Mouse (Mus musculus) adrenal gland, adult (tissue): ENCODE results near the gene Cspg5.

Source experiments
- DNase-seq, 2 experiments: peaks; one replicate each; pipeline ENCODE4 v3.0.0; 2022 to 2023; ENCODE audit warnings: low spot score in 1 of 2; ENCODE audit not compliant: inconsistent age in 2 of 2

Gene Cspg5

GRCm38 (mm10) chr9:110249823-110250543 is 6.4 kb downstream of the Cspg5 start:
- peak; percentile 23 to 69 for DNase-seq

GRCm38 (mm10) chr9:110250776-110251175 is 7.2 kb downstream of the Cspg5 start:
- no peak for DNase-seq

- no peak for DNase-seq
Measured at GRCm38 (mm10) chr9:110255407-110256019, 11.9 kb downstream of the Cspg5 start.

DNA sequence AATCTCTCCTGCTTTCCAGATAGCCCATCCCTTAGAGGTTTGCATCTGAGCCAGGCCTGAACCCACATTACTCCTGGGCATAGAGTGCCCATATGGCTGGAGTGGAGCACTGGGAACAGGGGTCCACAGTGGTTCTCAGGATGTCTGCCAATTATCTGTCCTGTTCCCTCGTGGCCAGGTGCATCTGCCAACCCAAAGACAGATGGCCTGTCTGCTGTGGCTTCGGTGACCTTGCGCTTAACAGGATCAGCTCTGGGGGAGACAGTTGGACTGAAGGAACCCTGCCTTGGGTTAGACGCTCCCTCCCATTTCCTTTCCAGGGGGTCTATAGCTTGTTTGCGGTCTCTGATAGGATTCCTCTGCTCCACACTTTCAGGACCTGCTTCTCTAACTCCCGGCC is 15.1 kb downstream of the Cspg5 start:
- DNase-seq = no peak

- DNase-seq = no peak
Measured at GRCm38 (mm10) chr9:110259118-110259517, 15.5 kb downstream of the Cspg5 start.

DNA sequence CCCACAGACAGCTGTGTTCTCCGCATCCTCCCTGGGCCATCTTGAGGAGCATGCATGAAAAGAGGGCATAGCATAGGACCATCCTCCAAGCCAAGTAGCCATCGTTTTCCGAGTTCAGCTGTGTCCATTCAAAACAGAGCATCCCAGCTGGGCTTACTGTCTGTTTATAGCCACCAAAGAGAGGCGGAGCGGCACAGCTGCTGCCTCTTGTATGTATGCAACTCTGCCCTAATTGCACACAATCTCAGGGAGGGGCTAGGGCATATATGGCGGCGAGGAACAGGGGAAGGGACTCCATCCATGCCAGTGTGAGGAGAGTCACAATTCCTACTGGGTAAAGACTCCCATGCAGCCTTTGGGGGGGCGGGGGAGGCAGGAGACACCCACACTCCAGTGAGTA is 19.6 kb downstream of the Cspg5 start:
- DNase-seq = no peak

GRCm38 (mm10) chr9:110264991-110265390 is 21.4 kb downstream of the Cspg5 start:
- DNase-seq = no peak

GRCm38 (mm10) chr9:110268416-110268815 is 24.8 kb downstream of the Cspg5 start:
- no peak for DNase-seq

GRCm38 (mm10) chr9:110272330-110272729 is 28.7 kb downstream of the Cspg5 start:
- no peak for DNase-seq

GRCm38 (mm10) chr9:110273507-110273906 is 29.9 kb downstream of the Cspg5 start:
- DNase-seq = no peak

- peak in 1 of 2 experiments; percentile 54 for DNase-seq
Measured at GRCm38 (mm10) chr9:110275882-110276281, 32.3 kb downstream of the Cspg5 start.

DNA sequence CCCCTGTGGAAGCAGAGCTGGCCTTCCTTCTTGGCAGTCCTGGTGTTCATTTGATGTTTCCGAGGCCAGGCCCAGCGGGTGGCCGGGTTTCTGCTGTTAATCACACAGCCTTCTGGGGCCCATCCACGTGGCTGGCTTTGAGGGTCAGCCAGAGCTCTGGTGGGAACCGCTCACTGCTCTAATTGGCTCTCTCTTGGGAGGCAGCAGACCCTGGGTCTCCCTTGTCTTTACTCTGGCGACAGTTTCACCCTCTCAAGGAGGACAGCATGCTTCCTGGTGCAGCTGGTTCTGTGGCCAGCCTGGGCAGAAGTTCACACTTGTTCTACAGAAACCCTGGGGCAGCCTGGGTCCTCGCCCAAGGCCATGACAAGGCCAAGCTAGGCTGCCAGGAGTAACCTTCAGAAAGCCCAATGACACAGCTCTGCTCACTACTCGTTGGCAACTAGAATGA is 33.9 kb downstream of the Cspg5 start:
- peak; percentile 68 to 95 for DNase-seq

- DNase-seq = no peak
Measured at GRCm38 (mm10) chr9:110284075-110284697, 40.6 kb downstream of the Cspg5 start.

DNA sequence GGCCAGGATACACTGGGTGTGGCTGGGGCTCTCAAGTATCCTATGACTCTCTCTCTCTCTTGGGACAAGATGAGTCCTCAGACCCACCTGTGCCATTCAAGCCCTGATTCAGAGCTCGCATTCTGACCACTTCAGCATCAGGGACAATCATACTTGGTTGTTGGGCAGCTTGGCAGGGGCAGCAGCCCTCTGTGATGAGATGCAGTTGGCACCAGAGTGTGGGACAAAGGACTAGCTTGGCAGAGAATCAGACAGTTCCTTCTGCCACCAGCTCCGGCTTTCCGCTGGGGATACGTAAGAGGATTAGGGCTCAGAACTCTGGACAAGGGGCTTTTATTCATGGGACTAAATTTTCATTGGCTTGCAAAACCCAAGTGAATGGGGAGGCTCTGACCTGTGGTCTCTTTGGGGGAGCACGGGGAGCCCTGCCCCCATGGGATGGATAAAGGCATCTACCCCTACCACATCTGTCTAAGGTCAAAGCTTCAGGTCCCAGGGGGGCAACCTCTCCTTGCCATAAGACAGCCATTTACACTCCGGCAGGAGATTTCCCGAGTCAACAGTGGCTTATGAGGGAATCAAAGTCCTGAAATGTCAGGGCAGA is 43.8 kb downstream of the Cspg5 start:
- no peak for DNase-seq

DNA sequence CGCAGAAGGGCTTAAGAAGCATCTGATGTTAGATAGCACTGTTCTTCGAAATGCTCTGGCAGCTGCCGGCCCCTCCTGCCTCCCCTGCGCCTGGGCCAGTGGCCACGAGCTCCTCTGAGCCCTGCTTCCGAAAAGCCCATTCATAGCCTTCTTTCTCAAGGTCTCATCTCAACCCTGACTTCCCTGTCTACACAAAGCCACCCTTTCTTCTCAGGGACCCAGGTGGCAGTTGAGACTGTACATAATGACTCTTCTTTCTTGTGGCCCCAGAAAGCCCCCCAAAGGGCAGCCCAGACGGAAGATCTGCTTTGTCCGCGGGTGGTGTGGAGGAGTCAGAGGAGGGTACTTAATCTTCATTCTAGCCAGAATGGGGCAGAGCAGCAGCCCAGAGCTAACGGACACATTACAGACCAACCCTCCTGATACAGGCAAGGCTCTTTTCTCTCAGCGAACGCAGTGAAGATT is 49.7 kb downstream of the Cspg5 start:
- DNase-seq = peak in 1 of 2 experiments; percentile 60

GRCm38 (mm10) chr9:110293873-110294415 is 50.4 kb downstream of the Cspg5 start:
- DNase-seq = no peak

- DNase-seq = no peak
Measured at GRCm38 (mm10) chr9:110294786-110295185, 51.2 kb downstream of the Cspg5 start.

GRCm38 (mm10) chr9:110296867-110297627 is 53.5 kb downstream of the Cspg5 start:
- DNase-seq = peak; percentile 86 to 95

DNA sequence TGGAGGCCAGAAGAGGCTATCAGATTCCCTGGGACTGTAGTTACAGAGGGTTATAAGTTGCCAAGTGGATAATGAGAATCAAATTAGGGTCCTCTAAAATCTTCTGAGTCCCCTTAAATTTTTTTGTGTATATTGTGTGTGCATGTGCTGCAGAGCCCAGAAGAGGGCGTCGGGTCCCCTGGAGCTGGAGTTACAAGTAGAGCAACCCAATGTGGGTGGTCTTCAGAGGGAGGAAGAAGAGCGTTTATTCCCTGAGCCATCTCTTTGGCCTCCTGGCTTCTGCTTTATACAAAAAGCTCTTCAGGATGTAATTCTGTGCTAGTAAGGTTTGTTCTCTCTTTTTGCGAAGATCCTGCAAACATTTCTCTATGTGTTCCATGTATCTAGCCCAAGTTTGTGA is 60.9 kb downstream of the Cspg5 start:
- DNase-seq = no peak

DNA sequence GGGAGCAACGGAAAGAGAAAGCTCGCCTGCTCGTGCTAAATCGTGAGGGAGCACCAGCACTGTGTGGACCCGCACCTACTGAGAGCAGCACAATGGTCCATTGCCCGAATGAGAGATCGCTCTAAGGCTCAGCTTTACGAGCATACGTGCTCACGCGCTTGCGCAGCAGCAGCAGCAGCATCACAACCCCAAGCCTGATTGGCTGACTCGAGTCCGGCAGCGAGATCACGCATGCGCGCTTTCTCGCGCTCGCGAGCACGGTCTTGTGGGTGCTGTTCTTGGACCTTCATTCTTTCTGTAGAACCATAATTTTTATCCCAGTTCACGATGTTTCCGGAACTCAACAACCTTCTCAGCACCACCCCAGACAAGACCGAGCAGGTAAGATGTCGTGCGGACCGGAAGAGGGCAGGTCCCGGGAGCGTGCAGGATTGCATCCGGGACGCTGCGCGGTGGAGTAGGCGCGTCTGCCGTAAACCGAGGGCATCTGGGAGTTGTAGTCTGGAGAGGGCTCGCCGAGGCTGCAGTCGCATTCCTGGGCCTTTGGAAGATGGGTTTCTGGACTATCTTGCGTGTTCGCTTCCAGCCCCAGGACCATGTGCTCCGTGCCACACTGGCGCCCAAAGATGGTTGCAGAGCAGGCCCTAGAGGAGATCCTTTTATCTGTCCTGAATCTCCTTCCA is 61.5 kb downstream of the Cspg5 start, which contains the start of gene Elp6:
TSS of gene Elp6 (plus strand) at position 205 of the 683 bp plus-strand sequence.
- DNase-seq = peak; percentile 94 to 99
